Mouse (Mus musculus): ENCODE data around the gene Tssk3.

The Tssk3 gene

GRCm38 (mm10) chr4:129448713-129449112 lies 42.1 kb downstream of the Tssk3 start:
- DNase-seq (ENCODE audit: low read depth) = no peak

GRCm38 (mm10) chr4:129447778-129448563 lies 42.9 kb downstream of the Tssk3 start:
- DNase-seq (ENCODE audit: low read depth) = peak; percentile 60

GRCm38 (mm10) chr4:129447360-129447759 lies 43.5 kb downstream of the Tssk3 start:
- no peak for DNase-seq (ENCODE audit: low read depth)

GRCm38 (mm10) chr4:129441145-129441544 lies 49.7 kb downstream of the Tssk3 start:
- DNase-seq (ENCODE audit: low read depth) = no peak

- DNase-seq (ENCODE audit: low read depth) = no peak
Observed at GRCm38 (mm10) chr4:129440340-129441063, 50.3 kb downstream of the Tssk3 start, which contains the start of gene Zbtb8b. Gene Zbtb8b, minus strand, starts transcription at chr4:129440853.

Data from 416B (cell line).